Mouse (Mus musculus) cerebellum, adult 2 months (tissue): ENCODE data around the gene Acy3.

Experiments
- CTCF ChIP-seq: fragments of 200-500 bp; IDR thresholded peaks from 2 replicates; pipeline ENCODE4 v1.5.1; 2011; ENCODE audit warnings: low read depth, mild to moderate bottlenecking, control low read depth, low read length, moderate library complexity, borderline replicate concordance; ENCODE audit not compliant: insufficient read depth
- POLR2A ChIP-seq: fragments of 200-500 bp; IDR thresholded peaks from 2 replicates; pipeline ENCODE4 v1.6.1; 2011; ENCODE audit warnings: low read length, control low read depth, borderline replicate concordance; ENCODE audit not compliant: insufficient read depth

- TF ChIP-seq POLR2A (no peak), CTCF (no peak)
These were observed 22.3 kb upstream of the Acy3 start for GRCm38 (mm10) chr19:3964030-3964429.
